Mouse (Mus musculus): ENCODE results near the gene Bnipl. TPM values are rescaled to one million over a fixed set of nuclear protein-coding genes. Genes with fewer than 3 reads are reported as not detected.

Gene Bnipl
- total and polyA plus RNA-seq, 3 experiments = 0.03 TPM; not detected in 2

DNA sequence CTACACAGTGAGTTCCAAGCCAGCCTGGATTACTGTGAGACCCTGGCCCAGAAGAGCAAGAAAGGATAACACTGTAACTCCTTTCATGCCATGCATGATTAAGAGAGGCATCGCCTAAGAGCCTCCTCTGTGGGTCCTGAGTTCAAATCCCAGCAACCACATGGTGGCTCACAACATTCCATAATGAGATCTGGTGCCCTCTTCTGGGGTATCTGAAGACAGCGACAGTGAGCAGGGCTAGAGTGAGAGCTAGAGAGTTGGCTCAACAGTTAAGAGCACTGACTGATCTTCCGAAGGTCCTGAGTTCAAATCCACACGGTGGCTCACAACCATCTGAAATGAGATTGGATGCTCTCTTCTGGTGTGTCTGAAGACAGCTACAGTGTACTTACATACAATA, 23.5 kb upstream of the Bnipl start:
- H3K4me1 ChIP-seq (ENCODE audit: insufficient read depth, low read depth, low read length) = peaks cover 45% of the 10 kb centered on the region
- TF ChIP-seq TAL1 (conservative IDR thresholded peaks at IDR 0.05; ENCODE audit: low read depth, low read length) = no peak
- no peak for TF ChIP-seq GATA2 (IDR thresholded peaks at IDR 0.05; ENCODE audit: borderline replicate concordance, low read depth, low read length)
- TF ChIP-seq POLR2AphosphoS5 (IDR thresholded peaks at IDR 0.05; ENCODE audit: insufficient replicate concordance, low read depth, low read length) = no peak
- no peak for TF ChIP-seq GATA1 (IDR thresholded peaks at IDR 0.05; ENCODE audit: borderline replicate concordance, low read length)
- no peak for TF ChIP-seq CTCF (IDR thresholded peaks at IDR 0.05; ENCODE audit: low read depth, low read length)
- DNase-seq (ENCODE audit: low spot score) (no peak), ATAC-seq (ENCODE audit: extremely low read depth, insufficient number of reproducible peaks, low FRiP score, poor library complexity, severe bottlenecking) (no peak)
- no peaks in the 10 kb centered on the region for H3K9me3 ChIP-seq (replicated peaks)
- peaks cover 64% of the 10 kb centered on the region for H3K36me3 ChIP-seq (replicated peaks)
- no peaks in the 10 kb centered on the region for H3K27me3 ChIP-seq (ENCODE audit: insufficient read depth, low read length)
- no peak overlapping the region for H3K4me3 ChIP-seq (ENCODE audit: low read depth, low read length)

DNA sequence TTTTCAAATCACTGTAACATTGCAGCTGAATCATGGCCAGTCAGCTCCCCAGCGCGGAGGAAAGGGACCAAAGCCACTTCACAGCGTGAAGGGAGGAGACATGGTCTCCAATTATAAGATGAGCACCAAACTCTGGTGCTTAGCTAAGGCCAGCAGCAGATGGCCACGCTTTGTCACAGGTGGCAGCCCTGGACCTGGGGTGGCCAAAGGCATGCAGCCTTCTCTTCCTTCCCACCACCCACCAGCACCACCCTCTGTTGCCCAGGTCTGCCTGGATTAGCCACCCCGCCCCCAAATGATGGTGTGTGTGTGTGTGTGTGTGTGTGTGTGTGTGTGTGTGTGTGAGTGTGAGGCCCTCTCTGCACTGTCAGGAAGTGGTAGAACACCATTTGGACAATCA, 22.5 kb upstream of the Bnipl start:
- Histone ChIP-seq H3K36me3 (replicated peaks) (peaks cover 70% of the 10 kb centered on the region), H3K4me3 (ENCODE audit: low read depth, low read length) (no peak overlapping the region), H3K4me1 (ENCODE audit: insufficient read depth, low read depth, low read length) (peaks cover 36% of the 10 kb centered on the region), H3K27me3 (ENCODE audit: insufficient read depth, low read length) (no peaks in the 10 kb centered on the region), H3K9me3 (replicated peaks) (no peaks in the 10 kb centered on the region)
- ATAC-seq (ENCODE audit: extremely low read depth, insufficient number of reproducible peaks, low FRiP score, poor library complexity, severe bottlenecking) (no peak), DNase-seq (ENCODE audit: low spot score) (no peak)
- TF ChIP-seq POLR2AphosphoS5 (IDR thresholded peaks at IDR 0.05; ENCODE audit: insufficient replicate concordance, low read depth, low read length) (no peak), TAL1 (conservative IDR thresholded peaks at IDR 0.05; ENCODE audit: low read depth, low read length) (no peak), GATA1 (IDR thresholded peaks at IDR 0.05; ENCODE audit: borderline replicate concordance, low read length) (no peak), CTCF (IDR thresholded peaks at IDR 0.05; ENCODE audit: low read depth, low read length) (no peak), GATA2 (IDR thresholded peaks at IDR 0.05; ENCODE audit: borderline replicate concordance, low read depth, low read length) (no peak)

DNA sequence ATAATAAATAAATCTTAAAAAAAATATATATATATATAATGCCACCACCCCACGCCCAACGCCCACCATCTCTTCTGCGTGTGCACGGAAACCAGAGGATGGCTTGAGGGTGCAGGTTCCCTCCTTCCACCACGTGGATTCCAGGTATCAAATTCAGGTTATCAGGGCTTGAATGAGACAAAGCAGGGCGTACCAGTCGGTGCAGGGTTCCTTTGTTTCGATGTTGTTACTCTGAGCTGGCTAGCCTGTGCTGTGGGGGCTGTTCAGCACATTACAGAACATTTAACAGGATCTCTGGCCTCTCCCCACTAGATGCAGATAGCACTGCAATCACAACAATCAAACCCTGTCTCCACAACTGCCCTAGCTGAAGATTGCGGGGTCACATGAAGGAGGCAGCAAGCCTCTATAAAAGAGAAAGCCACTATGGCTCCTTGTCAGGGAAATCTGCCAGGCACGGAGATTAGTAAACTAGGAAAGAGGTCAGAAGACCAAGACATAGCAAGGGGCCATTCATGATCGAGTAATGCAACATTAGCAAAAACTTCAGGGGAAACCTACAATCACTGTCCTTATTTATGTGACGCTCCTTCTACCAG, 19.9 kb upstream of the Bnipl start:
- Histone ChIP-seq H3K4me3 (ENCODE audit: low read depth, low read length) (no peak overlapping the region), H3K9me3 (replicated peaks) (peaks cover 5% of the 10 kb centered on the region), H3K27me3 (ENCODE audit: insufficient read depth, low read length) (no peaks in the 10 kb centered on the region), H3K4me1 (ENCODE audit: insufficient read depth, low read depth, low read length) (peaks cover 15% of the 10 kb centered on the region), H3K36me3 (replicated peaks) (peaks cover 87% of the 10 kb centered on the region)
- no peak for DNase-seq (ENCODE audit: low spot score)
- no peak for ATAC-seq (ENCODE audit: extremely low read depth, insufficient number of reproducible peaks, low FRiP score, poor library complexity, severe bottlenecking)
- TF ChIP-seq GATA1 (IDR thresholded peaks at IDR 0.05; ENCODE audit: borderline replicate concordance, low read length) = no peak
- no peak for TF ChIP-seq CTCF (IDR thresholded peaks at IDR 0.05; ENCODE audit: low read depth, low read length)
- no peak for TF ChIP-seq GATA2 (IDR thresholded peaks at IDR 0.05; ENCODE audit: borderline replicate concordance, low read depth, low read length)
- TF ChIP-seq POLR2AphosphoS5 (IDR thresholded peaks at IDR 0.05; ENCODE audit: insufficient replicate concordance, low read depth, low read length) = no peak
- TF ChIP-seq TAL1 (conservative IDR thresholded peaks at IDR 0.05; ENCODE audit: low read depth, low read length) = no peak

DNA sequence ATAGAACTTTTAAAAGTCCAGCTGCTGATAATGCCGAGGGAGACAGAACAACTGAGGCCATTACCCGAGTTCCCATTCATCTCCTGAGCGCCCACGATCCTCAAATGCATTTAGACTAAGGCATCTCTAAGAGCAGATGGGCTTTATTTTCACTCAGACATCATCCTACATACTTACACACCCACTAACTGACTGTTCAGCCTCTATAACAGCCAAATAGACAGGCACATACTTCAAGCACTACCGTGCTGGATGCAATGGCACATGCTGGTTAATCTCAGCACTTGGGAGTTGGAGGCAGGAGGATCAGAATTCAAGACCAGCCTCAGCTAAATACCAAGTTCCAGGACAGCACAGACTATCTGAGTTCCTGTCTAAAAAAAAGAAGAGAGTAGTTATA, 18.8 kb upstream of the Bnipl start:
- H3K36me3 ChIP-seq (replicated peaks) = peaks cover 82% of the 10 kb centered on the region
- DNase-seq (ENCODE audit: low spot score) (no peak), ATAC-seq (ENCODE audit: extremely low read depth, insufficient number of reproducible peaks, low FRiP score, poor library complexity, severe bottlenecking) (no peak)
- H3K4me3 ChIP-seq (ENCODE audit: low read depth, low read length) = no peak overlapping the region
- no peaks in the 10 kb centered on the region for H3K27me3 ChIP-seq (ENCODE audit: insufficient read depth, low read length)
- H3K4me1 ChIP-seq (ENCODE audit: insufficient read depth, low read depth, low read length) = peaks cover 6% of the 10 kb centered on the region
- H3K9me3 ChIP-seq (replicated peaks) = peaks cover 5% of the 10 kb centered on the region
- TF ChIP-seq TAL1 (conservative IDR thresholded peaks at IDR 0.05; ENCODE audit: low read depth, low read length) (no peak), GATA2 (IDR thresholded peaks at IDR 0.05; ENCODE audit: borderline replicate concordance, low read depth, low read length) (no peak), CTCF (IDR thresholded peaks at IDR 0.05; ENCODE audit: low read depth, low read length) (no peak), POLR2AphosphoS5 (IDR thresholded peaks at IDR 0.05; ENCODE audit: insufficient replicate concordance, low read depth, low read length) (no peak), GATA1 (IDR thresholded peaks at IDR 0.05; ENCODE audit: borderline replicate concordance, low read length) (no peak)

DNA sequence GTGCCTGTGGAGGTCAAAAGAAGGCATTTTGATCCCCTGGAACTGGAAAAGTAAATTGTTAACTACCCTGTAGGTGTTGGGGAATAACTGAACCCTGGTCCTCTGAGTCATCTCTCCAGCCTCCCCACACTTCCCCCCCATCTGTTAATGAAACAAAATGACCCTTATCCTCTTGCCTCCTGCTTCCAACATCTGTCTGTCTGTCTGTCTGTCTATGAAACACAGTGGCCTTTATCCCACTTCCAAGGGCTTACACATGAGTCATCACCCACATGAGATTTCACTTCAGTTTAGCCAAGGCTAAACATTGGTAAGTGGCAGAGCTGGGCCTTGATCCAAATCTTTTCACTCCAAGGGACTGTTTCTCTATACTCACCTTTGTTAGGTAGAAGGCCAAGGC, 16.9 kb upstream of the Bnipl start:
- DNase-seq (ENCODE audit: low spot score) = no peak
- TF ChIP-seq TAL1 (conservative IDR thresholded peaks at IDR 0.05; ENCODE audit: low read depth, low read length) = no peak
- TF ChIP-seq POLR2AphosphoS5 (IDR thresholded peaks at IDR 0.05; ENCODE audit: insufficient replicate concordance, low read depth, low read length) = no peak
- no peak for TF ChIP-seq GATA1 (IDR thresholded peaks at IDR 0.05; ENCODE audit: borderline replicate concordance, low read length)
- no peak for TF ChIP-seq CTCF (IDR thresholded peaks at IDR 0.05; ENCODE audit: low read depth, low read length)
- no peak for TF ChIP-seq GATA2 (IDR thresholded peaks at IDR 0.05; ENCODE audit: borderline replicate concordance, low read depth, low read length)
- Histone ChIP-seq H3K4me1 (ENCODE audit: insufficient read depth, low read depth, low read length) (peaks cover 3% of the 10 kb centered on the region; the same call in 1 of the 2 replicates), H3K36me3 (replicated peaks) (peaks cover 82% of the 10 kb centered on the region), H3K9me3 (replicated peaks) (peaks cover 5% of the 10 kb centered on the region), H3K4me3 (ENCODE audit: low read depth, low read length) (no peak overlapping the region), H3K27me3 (ENCODE audit: insufficient read depth, low read length) (no peaks in the 10 kb centered on the region)
- ATAC-seq (ENCODE audit: extremely low read depth, insufficient number of reproducible peaks, low FRiP score, poor library complexity, severe bottlenecking) = no peak

DNA sequence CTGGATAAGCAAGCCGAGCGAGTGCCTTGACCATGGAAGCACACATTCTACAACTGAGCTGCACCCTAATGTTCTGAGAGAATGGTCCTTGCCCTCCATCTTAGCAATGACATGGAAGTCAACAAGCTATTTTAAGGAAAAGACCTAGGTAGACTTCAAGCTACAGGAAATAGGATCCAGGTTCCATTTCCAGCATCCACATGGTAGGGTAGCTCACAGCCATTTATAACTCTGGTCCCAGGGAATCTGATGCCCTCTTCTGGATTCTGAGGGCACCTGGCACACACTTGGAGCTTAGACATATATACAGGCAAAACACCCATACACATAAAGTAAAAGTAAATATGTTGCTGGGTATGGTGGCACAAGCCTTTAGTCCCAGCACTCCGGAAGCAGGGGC, 15.1 kb upstream of the Bnipl start:
- ATAC-seq (ENCODE audit: extremely low read depth, insufficient number of reproducible peaks, low FRiP score, poor library complexity, severe bottlenecking) (no peak), DNase-seq (ENCODE audit: low spot score) (no peak)
- TF ChIP-seq TAL1 (conservative IDR thresholded peaks at IDR 0.05; ENCODE audit: low read depth, low read length) (no peak), CTCF (IDR thresholded peaks at IDR 0.05; ENCODE audit: low read depth, low read length) (no peak), GATA1 (IDR thresholded peaks at IDR 0.05; ENCODE audit: borderline replicate concordance, low read length) (no peak), POLR2AphosphoS5 (IDR thresholded peaks at IDR 0.05; ENCODE audit: insufficient replicate concordance, low read depth, low read length) (no peak), GATA2 (IDR thresholded peaks at IDR 0.05; ENCODE audit: borderline replicate concordance, low read depth, low read length) (no peak)
- peaks cover 3% of the 10 kb centered on the region; the same call in 1 of the 2 replicates for H3K4me1 ChIP-seq (ENCODE audit: insufficient read depth, low read depth, low read length)
- peaks cover 5% of the 10 kb centered on the region for H3K9me3 ChIP-seq (replicated peaks)
- no peaks in the 10 kb centered on the region for H3K27me3 ChIP-seq (ENCODE audit: insufficient read depth, low read length)
- no peak overlapping the region for H3K4me3 ChIP-seq (ENCODE audit: low read depth, low read length)
- peaks cover 85% of the 10 kb centered on the region for H3K36me3 ChIP-seq (replicated peaks)
